Mouse (Mus musculus): ENCODE results near the gene Iqch. TPM values are rescaled to one million over a fixed set of nuclear protein-coding genes. Genes with fewer than 3 reads are reported as not detected.

Iqch gene
- total RNA-seq, 2 experiments from 2014 or later = 0.10 TPM; not detected in 1

DNA sequence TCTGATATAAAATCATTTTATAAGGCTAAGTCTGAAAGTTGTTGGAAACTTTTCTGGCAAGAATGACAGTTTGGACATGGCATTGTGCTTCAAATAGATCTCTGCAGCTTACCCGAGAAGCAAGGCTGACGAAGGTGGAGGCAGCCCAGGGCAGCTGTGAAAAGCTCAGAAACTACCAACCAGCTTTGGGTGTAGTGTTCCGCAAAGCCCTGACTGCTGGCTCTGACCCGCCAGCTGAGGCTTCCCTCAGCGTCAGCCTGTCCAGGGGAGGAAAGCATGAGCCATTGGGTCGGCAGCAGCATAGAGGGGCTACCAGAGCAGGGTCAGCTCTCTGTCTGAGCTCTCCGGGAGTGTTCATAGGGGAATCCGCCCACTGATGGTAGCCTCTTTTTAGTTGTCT lies 7.0 kb upstream of the Iqch start:
- TF ChIP-seq CTCF (conservative IDR thresholded peaks at IDR 0.05) = no peak
- H3K4me3 ChIP-seq = no peak overlapping the region
- no peak for DNase-seq (ENCODE audit: low spot score in 2 of 2)
- H3K27ac ChIP-seq = no peak overlapping the region

DNA sequence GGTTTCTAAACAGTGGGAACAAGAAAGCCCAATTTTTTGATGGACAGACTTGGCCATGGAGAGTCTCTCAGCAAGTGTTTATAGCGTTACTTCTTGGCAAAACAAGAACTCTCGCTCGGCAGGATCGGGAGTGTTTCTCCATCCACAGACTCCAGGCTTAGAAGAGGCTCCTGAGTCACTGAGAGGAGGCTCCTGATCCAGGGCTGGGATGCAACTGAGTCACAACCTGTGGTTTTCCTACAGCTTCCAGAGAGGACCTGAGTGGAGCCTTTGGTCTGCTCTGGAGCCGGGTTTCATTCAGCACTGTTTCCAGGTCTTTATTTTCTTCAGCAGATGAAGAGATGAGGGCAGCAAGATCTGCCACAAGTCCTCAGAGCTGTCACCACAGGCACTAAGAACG lies 5.7 kb upstream of the Iqch start:
- no peak for DNase-seq (ENCODE audit: low spot score in 2 of 2)
- TF ChIP-seq CTCF (conservative IDR thresholded peaks at IDR 0.05) = no peak
- Histone ChIP-seq H3K4me3 (no peak overlapping the region), H3K27ac (0 out of 2 replicates have a peak overlapping the region, but pooled peaks have one; percentile 15)

DNA sequence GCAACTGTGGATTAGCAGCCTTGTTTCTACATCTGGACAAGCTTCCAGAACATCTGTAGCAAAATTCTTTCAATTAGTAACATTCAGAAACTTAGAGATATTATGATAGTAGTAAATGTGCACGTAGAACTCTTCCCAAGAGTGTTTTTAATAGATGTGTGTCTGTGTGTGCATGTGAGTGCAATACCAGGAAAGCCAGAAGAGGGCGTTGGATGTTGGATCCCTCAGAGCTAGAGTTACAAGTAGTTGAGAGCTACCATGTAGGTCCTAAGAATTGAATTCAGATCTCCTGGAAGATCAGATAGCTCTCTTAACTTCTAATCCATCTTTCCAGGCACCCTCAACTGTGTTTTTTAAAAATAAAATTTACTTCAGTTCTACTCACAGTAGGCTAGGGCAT lies 4.3 kb upstream of the Iqch start:
- no peak overlapping the region for H3K27ac ChIP-seq
- peak; percentile 57 for TF ChIP-seq CTCF (conservative IDR thresholded peaks at IDR 0.05)
- H3K4me3 ChIP-seq = no peak overlapping the region
- no peak for DNase-seq (ENCODE audit: low spot score in 2 of 2)

DNA sequence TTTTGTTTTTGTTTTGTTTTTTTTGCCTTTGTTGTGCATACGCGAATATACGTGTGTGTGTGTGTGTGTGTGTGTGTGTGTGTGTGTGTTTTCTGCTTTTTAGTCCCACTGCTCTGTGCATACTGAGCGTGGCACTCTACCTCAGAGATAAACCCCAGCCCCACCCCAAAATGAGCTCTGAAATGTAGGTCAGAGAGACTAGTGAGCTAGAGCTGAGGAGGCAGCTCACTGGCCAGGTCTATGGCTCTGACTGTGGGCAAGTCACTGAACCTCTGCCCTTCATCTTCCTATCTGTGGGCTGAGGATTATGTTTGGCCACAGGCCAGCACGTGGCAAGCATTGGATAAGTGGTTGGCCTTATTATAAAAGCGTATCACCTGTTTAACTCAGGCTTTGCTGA lies 1.6 kb upstream of the Iqch start:
- no peak for DNase-seq (ENCODE audit: low spot score in 2 of 2)
- TF ChIP-seq CTCF (conservative IDR thresholded peaks at IDR 0.05) = no peak
- peak overlapping the region; percentile 96; the same call in 1 of the 2 replicates for H3K27ac ChIP-seq
- peak overlapping the region; percentile 100 for H3K4me3 ChIP-seq

DNA sequence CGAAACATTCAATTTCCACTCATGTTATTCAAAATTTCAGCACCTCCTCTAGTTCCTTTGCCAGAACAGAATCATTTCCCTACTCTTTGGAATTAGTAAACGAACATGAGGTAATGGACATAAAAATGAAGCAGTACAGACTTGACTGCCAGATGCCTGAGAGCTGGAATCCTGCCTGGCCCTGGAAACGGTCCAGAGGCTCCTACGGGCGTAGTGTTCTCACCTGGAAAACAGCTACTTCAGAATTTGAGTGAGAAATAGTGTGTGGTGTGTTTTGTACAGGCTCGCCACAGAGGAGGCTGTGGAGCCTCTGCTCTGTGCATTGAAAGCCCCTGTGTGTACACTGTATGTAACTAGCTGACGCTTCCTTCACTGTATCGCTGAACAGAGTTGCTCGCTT lies 5.6 kb downstream of the Iqch start:
- peak in 1 of 2 experiments; percentile 45 for DNase-seq (ENCODE audit: low spot score in 2 of 2)
- TF ChIP-seq CTCF (conservative IDR thresholded peaks at IDR 0.05) = no peak
- H3K4me3 ChIP-seq = no peak overlapping the region
- no peak overlapping the region for H3K27ac ChIP-seq

DNA sequence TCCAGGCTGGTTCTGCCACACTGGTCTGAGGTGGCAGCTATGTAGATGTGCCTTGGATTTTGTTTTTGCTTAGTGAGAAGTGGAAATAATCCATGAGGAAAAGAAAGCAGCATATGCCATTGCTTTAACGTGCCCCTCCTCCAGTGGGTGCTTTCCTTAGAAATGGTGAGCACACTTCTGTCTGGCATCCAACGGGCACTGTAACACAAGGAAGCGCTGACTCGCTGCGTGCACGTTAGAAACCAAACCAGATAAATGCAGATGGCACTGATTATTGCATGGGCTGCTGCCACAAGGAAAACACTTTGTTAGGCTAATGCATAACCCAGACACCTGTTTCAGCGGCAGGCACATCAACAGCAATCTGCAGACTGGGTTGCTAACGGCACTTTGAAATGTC lies 6.6 kb downstream of the Iqch start:
- DNase-seq (ENCODE audit: low spot score in 2 of 2) = no peak
- no peak overlapping the region for H3K27ac ChIP-seq
- no peak for TF ChIP-seq CTCF (conservative IDR thresholded peaks at IDR 0.05)

DNA sequence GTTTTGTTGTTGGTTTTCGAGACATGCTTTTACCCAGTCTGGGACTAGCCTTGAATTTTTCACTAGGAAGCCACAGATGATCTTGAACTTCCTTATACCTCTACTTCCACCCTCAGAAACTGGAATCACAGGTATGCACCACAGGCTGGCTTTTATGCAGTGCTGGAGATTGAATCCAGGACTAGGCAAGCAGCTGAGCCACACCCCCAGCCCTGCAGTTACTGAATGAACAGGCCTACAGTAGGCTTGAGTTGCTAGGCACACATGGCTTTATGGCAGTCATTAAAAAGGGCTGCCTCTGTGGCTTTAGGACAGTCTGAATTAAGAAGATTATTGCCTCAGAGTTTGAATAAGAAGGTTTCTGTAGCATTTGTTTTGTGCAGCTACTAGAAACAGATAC lies 7.3 kb downstream of the Iqch start:
- no peak for TF ChIP-seq CTCF (conservative IDR thresholded peaks at IDR 0.05)
- DNase-seq (ENCODE audit: low spot score in 2 of 2) = no peak
- Histone ChIP-seq H3K4me3 (no peak overlapping the region), H3K27ac (no peak overlapping the region)

More for the DNA sequence above, 6.6 kb downstream of the Iqch start:
- H3K4me3 ChIP-seq = no peak overlapping the region

DNA sequence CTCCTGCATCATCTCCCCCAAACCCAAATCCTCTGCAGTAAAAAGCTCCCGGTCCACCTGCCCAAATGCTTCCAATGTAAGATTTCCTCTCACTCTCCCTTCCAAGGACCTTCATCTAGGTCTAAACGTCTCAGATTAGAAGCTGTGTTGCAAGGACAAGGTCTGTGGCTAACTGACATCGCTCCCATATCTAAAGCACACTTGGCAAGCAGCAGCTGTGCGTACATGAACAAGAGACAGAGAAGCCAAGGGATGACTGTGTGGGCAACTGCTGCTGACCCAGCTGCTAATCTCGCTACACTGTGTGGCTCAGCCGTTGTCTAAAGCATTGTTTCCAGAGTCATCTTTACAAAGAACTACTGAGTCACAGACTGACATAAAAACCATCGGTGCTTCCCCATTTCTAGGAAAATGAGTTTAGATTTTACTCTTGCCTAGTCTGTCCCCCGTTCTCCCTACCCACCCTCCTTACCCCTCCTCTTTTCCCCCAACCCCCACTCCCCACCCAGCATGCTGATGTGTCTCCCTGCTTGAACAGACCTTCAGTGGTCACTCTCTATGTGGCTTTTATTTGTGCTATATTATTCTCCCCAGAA lies 10.5 kb downstream of the Iqch start:
- Histone ChIP-seq H3K27ac (no peak overlapping the region), H3K4me3 (no peak overlapping the region)
- no peak for DNase-seq (ENCODE audit: low spot score in 2 of 2)
- no peak for TF ChIP-seq CTCF (conservative IDR thresholded peaks at IDR 0.05)

DNA sequence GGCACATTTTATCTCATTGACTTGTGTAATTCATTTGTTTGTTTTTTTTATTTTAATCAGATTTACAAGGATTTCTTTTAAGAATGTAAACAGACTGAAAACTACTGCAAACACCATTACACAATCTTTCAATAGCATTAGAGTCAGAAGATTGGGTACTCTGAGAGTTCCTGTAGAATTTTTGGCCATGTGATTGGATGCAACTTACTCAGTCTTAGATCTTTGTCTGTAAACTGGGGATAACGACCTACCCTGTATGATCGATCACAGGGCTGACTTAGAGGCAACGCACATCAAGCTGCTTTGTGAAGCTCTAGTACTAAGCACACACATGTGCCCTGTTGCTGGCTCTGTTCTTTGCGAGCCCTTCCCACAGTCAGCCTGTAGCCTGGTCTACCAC lies 11.7 kb downstream of the Iqch start:
- Histone ChIP-seq H3K27ac (no peak overlapping the region), H3K4me3 (no peak overlapping the region)
- DNase-seq (ENCODE audit: low spot score in 2 of 2) = no peak
- no peak for TF ChIP-seq CTCF (conservative IDR thresholded peaks at IDR 0.05)

DNA sequence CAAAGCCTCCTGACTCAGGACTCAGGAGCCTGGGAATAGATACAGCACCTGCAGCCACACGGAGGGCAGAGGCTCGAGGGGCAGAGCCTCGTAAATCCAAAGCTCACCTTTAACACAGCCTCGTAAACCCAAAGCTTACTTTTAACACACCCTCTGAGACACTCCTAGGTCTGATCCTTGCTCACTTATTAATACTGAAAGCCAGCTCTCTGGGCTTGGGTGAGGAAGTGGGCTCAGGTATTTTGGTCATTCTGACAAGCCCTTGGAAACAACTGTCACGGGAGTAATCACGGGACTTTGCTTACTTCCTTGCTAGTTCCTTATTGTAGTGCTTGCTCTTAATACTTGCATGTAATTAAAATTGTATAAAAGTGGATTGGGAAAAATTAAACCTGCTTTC lies 13.1 kb downstream of the Iqch start:
- no peak for DNase-seq (ENCODE audit: low spot score in 2 of 2)
- no peak for TF ChIP-seq CTCF (conservative IDR thresholded peaks at IDR 0.05)
- H3K27ac ChIP-seq = no peak overlapping the region
- H3K4me3 ChIP-seq = no peak overlapping the region

DNA sequence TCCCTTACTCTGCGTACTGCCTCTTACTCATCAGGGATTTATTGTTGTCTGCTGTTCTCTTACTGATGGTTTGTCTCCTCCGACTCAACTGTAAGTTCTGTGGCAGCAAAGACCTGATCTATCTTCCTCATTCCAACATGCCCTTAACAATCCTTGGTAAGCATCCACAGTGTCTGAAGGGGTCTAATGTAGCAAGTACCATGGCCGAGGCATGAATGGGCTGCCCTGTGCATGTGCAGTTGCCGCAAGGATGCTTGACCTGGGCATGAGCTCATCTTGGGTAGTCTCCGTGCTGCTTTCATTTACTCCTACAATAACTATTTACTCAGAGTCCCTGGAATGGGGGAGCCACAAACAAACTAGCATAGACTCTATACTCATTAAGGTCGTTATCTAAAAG lies 17.0 kb downstream of the Iqch start:
- Histone ChIP-seq H3K4me3 (no peak overlapping the region), H3K27ac (no peak overlapping the region)
- DNase-seq (ENCODE audit: low spot score in 2 of 2) = no peak
- no peak for TF ChIP-seq CTCF (conservative IDR thresholded peaks at IDR 0.05)

DNA sequence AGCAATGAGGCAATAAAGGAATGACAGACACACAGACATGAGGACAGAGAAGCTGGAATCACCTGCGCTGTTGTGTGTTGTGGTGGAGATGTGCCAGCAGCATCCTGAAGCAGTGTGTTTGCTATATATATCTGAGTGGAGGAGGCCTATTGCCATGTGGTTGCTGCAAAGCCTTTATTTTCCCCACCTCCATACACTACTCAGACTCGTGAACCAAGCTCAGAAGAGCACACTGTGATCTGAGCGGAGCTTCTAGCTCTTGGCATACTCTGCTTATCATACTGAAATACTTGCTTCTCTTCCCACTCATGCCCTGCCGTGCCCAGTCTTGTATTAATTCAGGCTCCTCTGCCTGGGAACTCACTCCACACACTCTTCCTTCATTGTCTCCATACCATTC lies 20.5 kb downstream of the Iqch start:
- no peak for DNase-seq (ENCODE audit: low spot score in 2 of 2)
- Histone ChIP-seq H3K4me3 (no peak overlapping the region), H3K27ac (peak overlapping the region; percentile 72)
- no peak for TF ChIP-seq CTCF (conservative IDR thresholded peaks at IDR 0.05)

DNA sequence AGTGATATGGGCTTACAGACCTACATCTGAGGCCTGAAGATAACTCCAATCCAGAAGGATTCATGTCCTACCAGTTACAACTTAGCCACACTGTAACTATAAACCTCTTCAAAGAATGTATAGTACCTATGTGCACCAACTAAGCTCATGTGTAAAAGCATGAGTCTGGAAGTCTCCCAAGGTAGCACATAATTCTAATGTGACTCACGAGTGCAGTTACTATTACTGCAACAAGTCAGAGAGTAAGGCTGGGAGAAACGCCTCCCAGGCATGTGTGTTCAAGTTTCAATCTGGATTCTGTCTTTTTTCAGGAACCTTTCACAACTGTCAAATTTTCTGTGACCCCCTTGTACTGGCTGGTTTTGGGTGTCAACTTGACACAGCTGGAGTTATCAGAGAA lies 22.2 kb downstream of the Iqch start:
- DNase-seq (ENCODE audit: low spot score in 2 of 2) = no peak
- TF ChIP-seq CTCF (conservative IDR thresholded peaks at IDR 0.05) = no peak
- Histone ChIP-seq H3K4me3 (no peak overlapping the region), H3K27ac (no peak overlapping the region)

DNA sequence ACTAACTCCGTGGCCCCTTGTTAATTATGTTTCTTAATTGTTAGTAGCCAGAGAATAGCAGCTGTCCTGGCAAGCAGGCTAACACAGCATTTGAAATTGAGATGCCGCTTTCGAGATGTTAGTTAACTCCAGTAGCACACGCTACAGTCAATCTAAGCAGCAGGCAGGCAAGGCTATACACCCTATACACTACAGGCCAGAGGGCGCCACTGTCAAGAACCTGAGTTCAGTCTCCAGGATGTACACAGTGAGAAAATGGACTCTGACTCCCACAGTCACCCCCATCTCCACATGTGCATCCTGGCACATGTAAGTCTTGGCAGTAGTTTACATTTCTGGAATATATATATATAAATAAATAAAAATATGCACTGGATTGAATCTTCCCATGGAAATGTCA lies 22.6 kb downstream of the Iqch start:
- DNase-seq (ENCODE audit: low spot score in 2 of 2) = no peak
- 0 out of 2 replicates have a peak, but pooled peaks have one; percentile 8 for TF ChIP-seq CTCF (conservative IDR thresholded peaks at IDR 0.05)
- Histone ChIP-seq H3K4me3 (no peak overlapping the region), H3K27ac (no peak overlapping the region)

DNA sequence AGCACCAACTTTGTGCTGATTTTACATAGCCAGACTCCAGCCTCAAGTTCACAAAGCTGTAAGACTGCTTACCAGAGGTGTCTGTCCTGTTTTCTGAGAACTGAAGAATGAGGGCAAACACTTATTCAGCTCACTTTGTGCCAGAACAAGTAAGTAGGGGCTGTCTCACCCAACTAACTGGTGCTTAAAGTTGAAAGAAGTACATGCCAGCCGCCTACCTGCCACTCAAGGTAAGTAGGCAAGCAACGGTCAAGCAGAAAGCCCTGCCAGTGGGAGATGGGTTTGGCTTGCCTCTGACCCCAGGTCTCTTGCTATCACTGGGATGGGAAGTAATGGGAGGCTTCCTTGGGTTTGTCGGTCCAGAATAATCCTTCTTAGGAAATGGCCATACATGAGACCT lies 24.8 kb downstream of the Iqch start:
- no peak for TF ChIP-seq CTCF (conservative IDR thresholded peaks at IDR 0.05)
- DNase-seq (ENCODE audit: low spot score in 2 of 2) = no peak
- no peak overlapping the region for H3K4me3 ChIP-seq
- no peak overlapping the region for H3K27ac ChIP-seq

All from layer of hippocampus, adult 2 months (tissue).